In the genomic region with DNA sequence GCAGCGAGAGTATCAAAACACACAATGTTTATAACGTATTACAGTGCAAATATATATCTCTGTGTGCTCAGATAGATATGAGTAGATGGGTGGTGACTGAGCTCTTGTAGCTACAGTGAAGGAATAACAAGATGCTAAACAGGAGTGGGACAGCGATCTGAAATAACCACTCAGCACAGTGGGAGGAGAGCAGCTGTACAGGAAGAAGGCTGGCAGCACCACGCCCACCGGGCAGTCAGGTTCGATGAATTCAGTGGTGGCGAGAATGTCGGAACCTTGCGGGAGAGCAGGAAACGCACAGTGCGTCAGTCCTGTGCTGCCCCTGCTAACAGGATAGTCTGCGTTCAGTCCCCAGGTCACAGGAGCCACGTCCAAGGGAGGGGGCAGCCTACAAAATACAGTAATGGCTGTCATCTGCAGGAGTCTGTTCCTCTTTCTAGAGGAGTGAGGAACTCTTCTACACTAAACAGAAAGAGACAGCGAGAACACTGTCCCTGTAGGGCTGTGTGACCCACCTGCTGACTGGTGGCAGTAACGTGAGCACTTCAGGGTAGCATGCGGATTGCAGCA, we compare ENCODE assay signal across 9 mouse cellular contexts. TPM values are rescaled to one million over a fixed set of nuclear protein-coding genes. Genes with fewer than 3 reads are reported as not detected.
DNase-seq lines count a peak whose midpoint lies in the region; ATAC-seq lines count a peak whose summit lies in the region.
"Had no signal": no experiment of that assay in that cellular context is flagged by ENCODE, and none has a peak within 500 bp of the region (broad histone marks: within the 10 kb centered on the region; RNA-seq: fewer than 3 reads in every experiment).

No protein-coding gene starts in this region.

- peak; percentile 96 for ATAC-seq in frontal cortex, adult (ENCODE audit: low TSS enrichment)

- no peak for DNase-seq in frontal cortex, postnatal 14 days (ENCODE audit: low spot score in 2 of 2)
- DNase-seq in MEL-GATA-1-ER (ENCODE audit: extremely low read depth, low read depth): peak; percentile 83
- DNase-seq in left cerebral cortex, postnatal 36 days (ENCODE audit: low spot score in 2 of 2): peak; percentile 58 to 72
- peak; percentile 49 to 62 for DNase-seq in right cerebral cortex, postnatal 36 days (ENCODE audit: low spot score in 2 of 2)
- DNase-seq in adrenal gland, postnatal 10 days: no peak
- no peak for DNase-seq in cerebellum, adult 11 months
- DNase-seq in layer of hippocampus, adult 9-10 months (ENCODE audit: low spot score): no peak
- DNase-seq: adrenal gland, postnatal 14 days had no signal

- intact Hi-C loops in left cerebral cortex, postnatal 36 days (cut with DNase I): loop anchor here (5.0 kb wide), 1 partner anchor 36 kb away; a partner anchor contains a TSS

RNA-seq across cellular contexts. Expression of a gene that starts 32.3 kb away (rescaled TPM):
- 100 to 1,000 TPM; 228 to 243 TPM for total RNA-seq in left cerebral cortex, postnatal 36 days (2021)
- 10 to 100 TPM; 76.1 to 89.5 TPM for total RNA-seq in adrenal gland, postnatal 10 days (2021)

RNA-seq across cellular contexts. Expression of a gene that starts 38.0 kb away (rescaled TPM):
- total RNA-seq in left cerebral cortex, postnatal 36 days (2021): 100 to 1,000 TPM in 1 of 2 experiments, 10 to 100 TPM in 1; 82.7 to 107 TPM
- 10 to 100 TPM; 25.4 to 34.8 TPM for total RNA-seq in adrenal gland, postnatal 10 days (2021)

Comparison
In these comparisons a context has a peak if more than half of its experiments do, and no peak if none do; other contexts are left out.
1. DNase-seq: peak in MEL-GATA-1-ER (single experiment), left cerebral cortex, postnatal 36 days (2 of 2) and right cerebral cortex, postnatal 36 days (2 of 2); none in frontal cortex, postnatal 14 days (0 of 2), adrenal gland, postnatal 10 days (single experiment), cerebellum, adult 11 months (single experiment) and layer of hippocampus, adult 9-10 months (single experiment).